Mouse (Mus musculus): Measurements from ENCODE around the gene Hacd2. TPM values are rescaled to one million over a fixed set of nuclear protein-coding genes. Genes with fewer than 3 reads are reported as not detected.
A peak's percentile ranks its signal among the peaks of the same experiment; 100 is the strongest.

Hacd2 gene
- polyA plus RNA-seq, 1 experiment from 2014 or later, result 55.5 TPM

DNA sequence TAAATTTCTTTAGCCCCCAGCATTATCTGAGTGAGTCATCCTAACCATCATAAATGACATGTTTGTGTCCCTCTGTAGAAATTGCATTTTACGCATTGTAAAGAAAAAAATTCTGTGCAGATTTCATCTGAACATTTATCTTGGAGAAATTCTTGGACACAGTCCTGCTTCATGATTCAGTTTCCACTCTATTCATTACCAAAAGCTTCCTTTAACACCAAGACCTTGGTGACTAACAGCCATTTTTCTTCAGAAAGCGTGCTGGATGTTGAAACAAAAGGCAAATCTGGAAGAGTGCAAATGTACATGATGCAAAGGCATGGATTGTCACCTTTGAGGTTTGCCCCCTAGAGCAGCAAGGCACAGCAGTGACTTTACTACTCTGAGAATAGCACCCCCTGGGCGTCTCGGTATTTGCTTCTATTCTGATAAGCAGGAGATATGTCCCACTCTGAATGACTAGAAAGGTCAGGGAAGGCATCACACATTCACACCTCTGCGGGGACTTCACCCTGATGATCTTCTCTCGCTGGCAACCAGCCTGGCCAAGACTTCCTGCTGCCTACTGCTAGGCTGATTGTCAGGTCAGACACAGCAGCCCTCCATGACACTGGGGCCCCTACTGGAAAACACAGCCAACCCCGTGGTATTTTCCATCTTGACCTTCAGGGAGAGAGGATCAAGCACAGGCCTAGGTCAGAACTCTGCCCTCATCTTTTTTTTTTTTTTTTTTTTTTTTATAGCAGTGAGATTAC, 80.8 kb downstream of the Hacd2 start:
- no peak overlapping the region for H3K4me3 ChIP-seq
- H3K36me3 ChIP-seq, result no peaks in the 10 kb centered on the region; the same call in 1 of the 2 replicates
- H3K9ac ChIP-seq, result no peak overlapping the region
- no peaks in the 10 kb centered on the region for H3K27me3 ChIP-seq
- no peaks in the 10 kb centered on the region for H3K9me3 ChIP-seq
- no peak overlapping the region for H3K4me2 ChIP-seq (replicated peaks)
- no peak for ATAC-seq (ENCODE audit: insufficient number of reproducible peaks, insufficient read depth, low FRiP score, low TSS enrichment)
- 74% methylated on average over 7 of the region's 7 CpGs for WGBS
- H3K4me1 ChIP-seq, result peaks cover 22% of the 10 kb centered on the region
- H3K27ac ChIP-seq, result no peak overlapping the region

- 34% methylated on average over 6 of the region's 6 CpGs for WGBS
- ATAC-seq (ENCODE audit: insufficient number of reproducible peaks, insufficient read depth, low FRiP score, low TSS enrichment), result no peak
- H3K9ac ChIP-seq, result no peak overlapping the region
- no peaks in the 10 kb centered on the region; the same call in 1 of the 2 replicates for H3K36me3 ChIP-seq
- H3K4me1 ChIP-seq, result peaks cover 48% of the 10 kb centered on the region
- H3K4me3 ChIP-seq, result no peak overlapping the region
- H3K9me3 ChIP-seq, result no peaks in the 10 kb centered on the region
- H3K27me3 ChIP-seq, result no peaks in the 10 kb centered on the region
- peak overlapping the region; percentile 60; the same call in 1 of the 2 replicates for H3K27ac ChIP-seq
- H3K4me2 ChIP-seq (replicated peaks), result no peak overlapping the region
These were observed 85.8 kb downstream of the Hacd2 start for GRCm38 (mm10) chr16:35107985-35108384.

GRCm38 (mm10) chr16:35109156-35109555, 86.9 kb downstream of the Hacd2 start:
- Histone ChIP-seq H3K9ac (no peak overlapping the region), H3K27ac (peak overlapping the region; percentile 5; the same call in 1 of the 2 replicates), H3K9me3 (no peaks in the 10 kb centered on the region), H3K4me2 (replicated peaks) (no peak overlapping the region), H3K4me3 (no peak overlapping the region), H3K27me3 (no peaks in the 10 kb centered on the region), H3K36me3 (no peaks in the 10 kb centered on the region), H3K4me1 (peaks cover 51% of the 10 kb centered on the region)
- no peak for ATAC-seq (ENCODE audit: insufficient number of reproducible peaks, insufficient read depth, low FRiP score, low TSS enrichment)
- 25% methylated on average over 8 of the region's 8 CpGs for WGBS

DNA sequence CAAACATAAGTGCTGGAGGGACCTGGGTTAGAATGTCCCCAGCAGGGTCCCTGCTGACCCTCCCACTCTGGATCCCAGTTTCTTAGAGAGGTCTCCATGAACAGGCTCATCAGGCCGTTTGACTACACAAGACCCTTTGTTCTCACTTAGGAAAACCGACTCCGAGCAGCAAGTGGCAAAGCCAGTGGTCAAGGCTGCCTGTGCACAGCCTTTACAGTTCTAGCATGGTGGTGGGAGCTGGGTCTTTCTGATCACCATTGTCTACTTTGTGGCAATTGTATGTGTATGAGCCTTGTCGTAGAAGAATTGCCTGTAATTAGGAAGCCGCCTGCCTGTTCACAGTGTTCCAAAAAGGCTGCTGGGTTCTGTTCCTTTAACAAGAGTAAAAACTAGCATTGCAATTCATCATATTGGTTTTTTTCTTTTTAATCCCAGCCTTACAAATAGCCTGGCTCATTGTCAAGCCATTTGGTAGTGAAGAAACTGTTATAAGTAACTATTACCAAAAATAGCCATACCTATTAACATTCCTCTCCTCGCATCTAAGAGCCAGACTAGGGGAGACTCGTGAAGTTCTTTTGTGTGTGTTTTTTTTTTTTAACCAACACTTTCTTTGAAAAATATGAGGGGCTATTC, 87.5 kb downstream of the Hacd2 start:
- Histone ChIP-seq H3K4me1 (peaks cover 57% of the 10 kb centered on the region), H3K27ac (peak overlapping the region; percentile 5; the same call in 1 of the 2 replicates), H3K9me3 (no peaks in the 10 kb centered on the region), H3K27me3 (no peaks in the 10 kb centered on the region), H3K36me3 (no peaks in the 10 kb centered on the region), H3K4me3 (no peak overlapping the region), H3K9ac (no peak overlapping the region), H3K4me2 (replicated peaks) (no peak overlapping the region)
- no peak for ATAC-seq (ENCODE audit: insufficient number of reproducible peaks, insufficient read depth, low FRiP score, low TSS enrichment)
- 33% methylated on average over 7 of the region's 7 CpGs for WGBS

- Histone ChIP-seq H3K9ac (no peak overlapping the region), H3K4me2 (replicated peaks) (no peak overlapping the region), H3K4me1 (peaks cover 53% of the 10 kb centered on the region), H3K27me3 (no peaks in the 10 kb centered on the region), H3K9me3 (no peaks in the 10 kb centered on the region), H3K36me3 (no peaks in the 10 kb centered on the region), H3K4me3 (no peak overlapping the region), H3K27ac (peak overlapping the region; percentile 19; the same call in 1 of the 2 replicates)
- WGBS, result 24% methylated on average over 10 of the region's 10 CpGs
- peak; percentile 71 for ATAC-seq (ENCODE audit: insufficient number of reproducible peaks, insufficient read depth, low FRiP score, low TSS enrichment)
These were observed 88.3 kb downstream of the Hacd2 start for GRCm38 (mm10) chr16:35110410-35111142.

- WGBS, result 53% methylated on average over 8 of the region's 8 CpGs
- H3K9me3 ChIP-seq, result no peaks in the 10 kb centered on the region
- H3K27ac ChIP-seq, result peak overlapping the region; percentile 19; the same call in 1 of the 2 replicates
- peaks cover 47% of the 10 kb centered on the region for H3K4me1 ChIP-seq
- no peak overlapping the region for H3K4me2 ChIP-seq (replicated peaks)
- no peaks in the 10 kb centered on the region for H3K27me3 ChIP-seq
- ATAC-seq (ENCODE audit: insufficient number of reproducible peaks, insufficient read depth, low FRiP score, low TSS enrichment), result no peak
- no peaks in the 10 kb centered on the region for H3K36me3 ChIP-seq
- H3K9ac ChIP-seq, result no peak overlapping the region
- no peak overlapping the region for H3K4me3 ChIP-seq
These were observed 89.0 kb downstream of the Hacd2 start for GRCm38 (mm10) chr16:35111143-35111620.

- no peaks in the 10 kb centered on the region for H3K36me3 ChIP-seq
- H3K9ac ChIP-seq, result no peak overlapping the region
- no peak overlapping the region for H3K27ac ChIP-seq
- no peak overlapping the region for H3K4me2 ChIP-seq (replicated peaks)
- no peaks in the 10 kb centered on the region for H3K27me3 ChIP-seq
- no peak overlapping the region for H3K4me3 ChIP-seq
- H3K9me3 ChIP-seq, result no peaks in the 10 kb centered on the region
- 84% methylated on average over 5 of the region's 5 CpGs for WGBS
- peaks cover 37% of the 10 kb centered on the region for H3K4me1 ChIP-seq
- no peak for ATAC-seq (ENCODE audit: insufficient number of reproducible peaks, insufficient read depth, low FRiP score, low TSS enrichment)
These were observed 91.3 kb downstream of the Hacd2 start for GRCm38 (mm10) chr16:35113496-35113895.

DNA sequence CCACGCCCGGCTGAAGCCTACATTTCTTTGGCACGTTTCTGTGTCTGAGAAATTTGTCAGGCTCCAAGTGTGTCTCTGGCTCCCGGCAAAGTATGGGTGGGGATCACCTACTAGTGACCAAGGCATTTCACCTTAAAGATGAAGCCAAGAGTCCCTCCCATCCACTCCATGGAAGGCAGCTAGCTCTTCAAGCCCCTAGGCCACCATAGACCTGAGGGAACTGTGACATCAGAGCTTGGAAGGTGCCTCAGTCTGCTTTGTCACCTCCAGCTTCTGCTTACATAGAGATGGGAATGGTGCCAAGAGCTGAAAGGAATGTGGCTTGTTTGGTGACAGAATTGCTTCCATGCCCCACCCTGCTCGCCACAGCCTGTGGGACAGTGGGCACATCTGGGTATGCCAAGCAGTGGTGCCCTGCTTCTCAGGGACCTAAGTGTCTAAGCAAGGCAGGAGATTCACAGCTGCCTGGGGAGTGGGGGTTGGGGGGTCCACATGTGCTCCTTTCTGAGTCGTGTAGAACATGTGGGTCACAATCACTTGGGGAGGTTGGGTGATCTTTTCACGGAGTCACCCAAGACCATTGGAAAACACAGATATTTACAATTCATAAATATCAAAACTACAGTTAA, 94.2 kb downstream of the Hacd2 start:
- no peak for ATAC-seq (ENCODE audit: insufficient number of reproducible peaks, insufficient read depth, low FRiP score, low TSS enrichment)
- no peak overlapping the region for H3K9ac ChIP-seq
- 89% methylated on average over 7 of the region's 7 CpGs for WGBS

DNA sequence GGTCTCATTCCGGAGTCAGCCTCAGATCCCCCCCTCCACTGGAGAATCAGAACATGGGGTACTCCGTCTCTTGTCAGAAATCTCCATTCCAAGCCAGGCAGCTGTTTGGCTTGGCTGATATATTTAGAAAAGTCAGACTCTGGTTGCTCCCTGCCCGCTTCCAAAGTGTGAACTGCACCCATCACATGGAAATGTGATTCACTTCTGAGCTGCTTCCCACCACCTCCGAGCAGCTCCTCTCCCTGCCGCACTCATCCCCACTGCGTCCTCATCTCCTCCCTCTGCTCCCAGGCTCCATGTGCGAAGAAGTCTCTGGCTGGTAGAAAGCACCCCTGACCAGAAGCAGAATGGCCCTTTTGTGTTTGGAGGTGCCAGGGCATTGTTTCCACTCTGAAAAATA, 95.2 kb downstream of the Hacd2 start:
- Histone ChIP-seq H3K9ac (no peak overlapping the region), H3K4me2 (replicated peaks) (no peak overlapping the region), H3K4me1 (peaks cover 16% of the 10 kb centered on the region; the same call in 1 of the 2 replicates), H3K27ac (no peak overlapping the region), H3K27me3 (no peaks in the 10 kb centered on the region), H3K9me3 (no peaks in the 10 kb centered on the region), H3K4me3 (no peak overlapping the region), H3K36me3 (no peaks in the 10 kb centered on the region)
- WGBS, result 58% methylated on average over 7 of the region's 7 CpGs
- no peak for ATAC-seq (ENCODE audit: insufficient number of reproducible peaks, insufficient read depth, low FRiP score, low TSS enrichment)

More for the DNA sequence above, 94.2 kb downstream of the Hacd2 start:
- Histone ChIP-seq H3K4me3 (no peak overlapping the region), H3K36me3 (no peaks in the 10 kb centered on the region), H3K27me3 (no peaks in the 10 kb centered on the region), H3K4me2 (replicated peaks) (no peak overlapping the region), H3K27ac (no peak overlapping the region), H3K4me1 (peaks cover 17% of the 10 kb centered on the region; the same call in 1 of the 2 replicates), H3K9me3 (no peaks in the 10 kb centered on the region)

GRCm38 (mm10) chr16:35120603-35121002, 98.4 kb downstream of the Hacd2 start:
- Histone ChIP-seq H3K4me1 (0 out of 2 replicates have a peak, but pooled peaks cover 10% of the 10 kb centered on the region), H3K9ac (no peak overlapping the region), H3K4me3 (no peak overlapping the region), H3K36me3 (no peaks in the 10 kb centered on the region), H3K9me3 (no peaks in the 10 kb centered on the region), H3K4me2 (replicated peaks) (no peak overlapping the region), H3K27ac (no peak overlapping the region), H3K27me3 (no peaks in the 10 kb centered on the region)
- WGBS, result 68% methylated on average over 4 of the region's 4 CpGs
- ATAC-seq (ENCODE audit: insufficient number of reproducible peaks, insufficient read depth, low FRiP score, low TSS enrichment), result no peak

DNA sequence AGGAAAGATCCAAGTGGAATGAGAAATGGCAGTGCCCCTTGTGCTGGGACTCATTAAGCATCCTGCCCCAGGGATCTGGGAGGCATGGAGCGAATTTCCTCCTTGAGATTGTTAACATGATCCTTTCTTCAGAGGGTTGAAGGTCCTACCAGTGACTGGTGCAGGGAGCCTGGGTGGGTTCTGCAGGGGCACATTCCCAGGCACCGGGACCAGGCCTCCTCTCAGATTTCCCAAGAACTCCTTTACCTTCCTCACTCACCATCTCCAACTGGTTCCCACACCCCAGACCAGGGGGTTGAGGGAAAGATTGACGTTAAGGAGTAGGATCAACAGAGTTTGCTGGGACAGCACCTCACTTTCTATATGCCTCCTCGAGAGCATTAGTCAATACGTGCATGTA, 105.0 kb downstream of the Hacd2 start:
- WGBS, result 60% methylated on average over 5 of the region's 5 CpGs
- ATAC-seq (ENCODE audit: insufficient number of reproducible peaks, insufficient read depth, low FRiP score, low TSS enrichment), result no peak

More for the DNA sequence above, 105.0 kb downstream of the Hacd2 start:
- Histone ChIP-seq H3K27me3 (no peaks in the 10 kb centered on the region), H3K9me3 (no peaks in the 10 kb centered on the region), H3K36me3 (no peaks in the 10 kb centered on the region), H3K9ac (no peak overlapping the region), H3K4me3 (no peak overlapping the region), H3K4me2 (replicated peaks) (no peak overlapping the region), H3K27ac (no peak overlapping the region), H3K4me1 (peaks cover 9% of the 10 kb centered on the region; the same call in 1 of the 2 replicates)
